Mouse (Mus musculus): Measurements from ENCODE around the gene Gm21680.
"Not testable (repeated sequence)": the region's sequence is repeated elsewhere in the genome, so short reads cannot be mapped to it uniquely, and the experiment has no call there.

DNA sequence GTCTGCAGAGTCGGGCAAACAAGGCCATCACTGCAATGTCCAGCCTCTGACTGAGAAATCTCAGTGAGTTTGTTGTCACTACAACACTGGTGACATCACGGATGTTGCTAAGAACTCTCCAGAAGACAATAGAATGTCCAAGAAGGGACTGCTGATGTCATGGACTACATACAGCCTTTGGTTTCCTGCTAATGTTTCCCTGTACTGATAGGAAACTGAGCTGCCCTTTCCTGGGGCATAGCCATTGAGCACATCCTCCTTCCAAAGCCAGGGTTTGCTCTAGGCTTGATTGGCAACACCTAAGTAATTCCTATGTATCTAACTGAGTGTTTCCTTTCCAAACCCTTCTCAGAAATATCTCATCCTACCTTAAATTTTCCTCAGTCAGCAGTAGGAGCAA lies 18.1 kb downstream of the Gm21680 start, which contains the start of gene Gm21671:
- TF ChIP-seq CTCF (IDR thresholded peaks at IDR 0.05; ENCODE audit: extremely low read depth, insufficient read depth, insufficient read length, insufficient replicate concordance); POLR2A (IDR thresholded peaks at IDR 0.05; ENCODE audit: low read depth, low read length): not testable (repeated sequence)

All from spleen, adult 2 months (tissue).